Mouse (Mus musculus) liver, embryonic 13.5 days (tissue): Measurements from ENCODE around the gene Cmtm3. TPM values are rescaled to one million over a fixed set of nuclear protein-coding genes. Genes with fewer than 3 reads are reported as not detected.
"Not testable (repeated sequence)": the region's sequence is repeated elsewhere in the genome, so short reads cannot be mapped to it uniquely, and the experiment has no call there.

Experiments
- ATAC-seq: fragments of 200-750 bp; cut with Nextera tagmentation; 2 replicates; pipeline ENCODE4 v1.8.0; 2017; ENCODE audit warnings: low read depth, mild to moderate bottlenecking, moderate number of reproducible peaks, moderate library complexity
- DNase-seq: peaks from one replicate; pipeline ENCODE4 v3.0.0; 2022
- H3K27ac ChIP-seq: fragments of 300-500 bp; sonication (generic); 2 replicates; pipeline ENCODE4 v1.5.1; 2015; ENCODE audit warnings: moderate library complexity, mild to moderate bottlenecking, inconsistent platforms
- H3K27me3 ChIP-seq: fragments of 300-500 bp; sonication (generic); 2 replicates; pipeline ENCODE4 v1.6.1; 2015; ENCODE audit warnings: mild to moderate bottlenecking, inconsistent platforms
- H3K36me3 ChIP-seq: fragments of 300-500 bp; sonication (generic); 2 replicates; pipeline ENCODE4 v1.6.1; 2015; ENCODE audit warnings: mild to moderate bottlenecking, inconsistent platforms
- H3K4me1 ChIP-seq: fragments of 300-500 bp; sonication (generic); replicated peaks from 2 replicates; pipeline ENCODE4 v1.6.1; 2015; ENCODE audit warnings: inconsistent platforms
- H3K4me2 ChIP-seq: fragments of 300-500 bp; sonication (generic); 2 replicates; pipeline ENCODE4 v1.6.1; 2015; ENCODE audit warnings: inconsistent platforms, mild to moderate bottlenecking, moderate library complexity
- H3K4me3 ChIP-seq: fragments of 300-500 bp; sonication (generic); replicated peaks from 2 replicates; pipeline ENCODE4 v1.5.1; 2015; ENCODE audit warnings: mild to moderate bottlenecking, inconsistent platforms
- H3K9ac ChIP-seq: fragments of 300-500 bp; sonication (generic); 2 replicates; pipeline ENCODE4 v1.6.1; 2015; ENCODE audit warnings: mild to moderate bottlenecking, inconsistent platforms
- H3K9me3 ChIP-seq: fragments of 300-500 bp; sonication (generic); replicated peaks from 2 replicates; pipeline ENCODE4 v1.6.1; 2016; ENCODE audit warnings: inconsistent platforms
- WGBS: fragments of 180-500 bp; shearing (Covaris S2); methylation state at CpG from one replicate; pipeline ENCODE4 v1.1.7; 2015; ENCODE audit not compliant: insufficient replicate concordance; 5-methylcytosine and 5-hydroxymethylcytosine counted together
- polyA plus RNA-seq: library from polyadenylated mRNA; unstranded; fragments of >200 nt; fragmentation: Nextera tagmentation; extraction: Ambion mirVana; gene quantifications from 2 replicates; pipeline ENCODE4 v1.2.1, GENCODE M21; 2015

Cmtm3 gene
- polyA plus RNA-seq, 1 experiment from 2014 or later: 20.9 TPM

DNA sequence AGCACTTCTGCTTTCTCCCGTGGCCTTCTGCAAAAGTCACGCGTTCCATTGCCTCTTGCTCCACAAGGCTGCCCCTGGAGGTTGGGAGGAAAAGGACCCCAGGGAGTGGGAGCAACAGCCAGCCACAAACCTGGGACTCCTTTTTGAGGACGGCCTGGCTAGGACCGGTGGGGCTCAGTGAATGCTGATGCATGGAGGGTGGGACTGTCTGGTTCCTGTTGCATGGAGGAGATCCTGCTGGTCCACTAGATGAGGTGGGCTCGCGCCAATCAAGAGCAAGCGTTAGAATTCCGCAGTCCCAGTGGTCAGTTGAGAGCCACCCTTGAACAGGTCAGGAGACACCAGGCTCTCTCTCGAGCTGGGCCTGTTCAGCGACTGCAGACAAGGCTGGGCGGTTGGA is 17.3 kb upstream of the Cmtm3 start, which contains the start of gene Cmtm2b:
TSS of gene Cmtm2b (plus strand) at position 301 of the 400 bp plus-strand sequence.
- ATAC-seq: not testable (repeated sequence)
- 66% methylated on average over 12 of the region's 12 CpGs for WGBS

DNA sequence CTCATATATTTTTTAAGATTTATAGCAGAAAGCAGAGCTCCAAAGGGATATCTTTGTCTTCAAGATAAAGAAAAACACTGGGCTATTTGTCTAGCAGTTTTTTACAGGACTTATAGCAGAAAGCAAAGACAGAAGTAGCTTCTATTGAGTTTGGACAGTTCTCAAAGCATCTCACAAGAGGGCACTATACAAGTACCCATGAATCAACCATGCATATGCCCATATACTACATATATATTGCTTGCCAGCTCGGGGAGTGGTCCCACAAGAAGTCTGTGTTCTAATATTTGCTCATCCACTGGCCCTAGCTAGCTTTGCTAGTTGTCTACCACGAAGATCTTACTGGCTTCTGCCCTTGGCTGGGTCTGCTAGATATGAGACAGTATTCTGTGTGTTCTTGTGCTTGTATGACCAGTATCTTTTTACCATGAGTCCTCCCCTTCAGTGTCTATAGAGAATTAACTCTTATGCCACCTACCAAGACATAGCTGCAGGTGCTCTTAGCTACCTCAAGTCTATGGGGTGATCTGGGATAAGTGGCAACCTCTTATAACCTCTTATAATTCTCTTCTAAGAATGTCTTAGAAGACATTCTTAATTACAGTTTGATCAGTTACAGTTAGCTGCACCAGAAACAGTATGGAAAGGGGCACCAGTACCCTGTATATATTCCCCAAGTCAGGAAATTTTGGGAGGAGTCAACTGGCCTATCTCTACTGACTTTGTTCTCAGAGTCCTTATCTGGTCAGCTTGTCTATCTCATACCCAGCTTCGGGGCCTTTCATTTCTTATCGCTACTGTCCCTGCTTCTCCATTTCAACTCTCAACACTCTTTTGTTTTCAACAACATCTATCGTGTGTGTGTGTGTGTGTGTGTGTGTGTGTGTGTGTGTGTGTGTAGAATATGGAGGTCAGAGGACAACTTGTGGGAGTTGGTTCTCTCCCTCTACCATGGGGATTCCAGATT is 6.3 kb upstream of the Cmtm3 start:
- peak; percentile 79 for ATAC-seq
- H3K36me3 ChIP-seq: no peaks in the 10 kb centered on the region
- H3K27me3 ChIP-seq: no peaks in the 10 kb centered on the region
- no peak overlapping the region for H3K9ac ChIP-seq
- no peaks in the 10 kb centered on the region for H3K9me3 ChIP-seq
- H3K27ac ChIP-seq: no peak overlapping the region
- H3K4me3 ChIP-seq: no peak overlapping the region
- 23% methylated on average over 5 of the region's 5 CpGs for WGBS
- H3K4me2 ChIP-seq: no peak overlapping the region
- peaks cover 18% of the 10 kb centered on the region for H3K4me1 ChIP-seq
- DNase-seq: no peak

More for the DNA sequence above, 17.3 kb upstream of the Cmtm3 start, which contains the start of gene Cmtm2b:
- not testable (repeated sequence) for H3K4me2 ChIP-seq, H3K4me1 ChIP-seq, H3K36me3 ChIP-seq, H3K4me3 ChIP-seq, H3K9ac ChIP-seq, DNase-seq, H3K27me3 ChIP-seq, H3K27ac ChIP-seq, H3K9me3 ChIP-seq

GRCm38 (mm10) chr8:104333786-104334185 is 5.4 kb upstream of the Cmtm3 start:
- Histone ChIP-seq H3K27ac (no peak overlapping the region), H3K9ac (no peak overlapping the region), H3K4me3 (no peak overlapping the region), H3K4me1 (peaks cover 18% of the 10 kb centered on the region), H3K36me3 (no peaks in the 10 kb centered on the region), H3K9me3 (no peaks in the 10 kb centered on the region), H3K27me3 (no peaks in the 10 kb centered on the region), H3K4me2 (no peak overlapping the region)
- 13% methylated on average over 5 of the region's 5 CpGs for WGBS
- ATAC-seq (peak; percentile 56), DNase-seq (no peak)

DNA sequence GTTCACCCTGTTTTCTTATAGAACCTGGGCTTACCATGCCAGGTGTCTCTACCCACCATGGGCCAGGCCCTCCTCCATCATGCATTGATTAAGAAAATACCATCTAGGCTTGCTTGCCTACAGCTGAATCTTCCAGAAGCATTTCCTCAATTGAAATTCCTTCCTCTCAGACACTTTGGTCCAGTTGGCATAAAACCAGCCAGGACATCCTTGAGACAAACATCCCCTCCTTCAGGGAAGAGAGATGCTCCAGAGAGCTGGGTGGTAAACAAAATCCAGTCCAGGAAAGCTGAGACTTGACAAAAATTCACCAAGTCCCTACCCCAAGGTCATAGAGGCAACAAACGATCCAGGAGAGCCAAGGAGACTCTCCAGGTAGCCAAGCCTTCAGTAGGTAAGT is 5.0 kb upstream of the Cmtm3 start:
- H3K27me3 ChIP-seq: no peaks in the 10 kb centered on the region
- WGBS: 79% methylated on average over 1 of the region's 1 CpGs
- no peak for ATAC-seq
- H3K36me3 ChIP-seq: no peaks in the 10 kb centered on the region
- H3K4me1 ChIP-seq: peaks cover 20% of the 10 kb centered on the region
- H3K9me3 ChIP-seq: no peaks in the 10 kb centered on the region
- H3K27ac ChIP-seq: no peak overlapping the region
- no peak for DNase-seq
- no peak overlapping the region for H3K4me2 ChIP-seq
- no peak overlapping the region for H3K4me3 ChIP-seq
- no peak overlapping the region for H3K9ac ChIP-seq

DNA sequence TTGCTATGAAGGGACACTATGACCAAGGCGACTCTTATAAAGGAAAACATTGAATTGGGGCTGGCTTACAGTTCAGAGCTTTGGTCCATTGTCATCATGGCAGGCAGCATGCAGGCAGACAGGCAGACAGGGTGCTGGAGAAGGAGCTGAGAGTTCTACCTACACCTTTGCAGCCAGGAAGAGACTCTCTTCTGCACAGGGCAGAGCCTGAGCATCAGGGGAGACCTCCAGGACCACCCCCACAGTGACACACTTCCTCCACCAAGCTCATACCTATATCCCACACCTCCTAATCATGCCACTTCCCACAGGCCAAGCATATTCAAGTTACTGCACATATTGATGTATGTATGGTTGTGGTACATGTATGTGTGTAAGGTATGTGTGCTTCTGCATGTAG is 2.4 kb upstream of the Cmtm3 start:
- no peak overlapping the region for H3K27ac ChIP-seq
- H3K4me1 ChIP-seq: peaks cover 42% of the 10 kb centered on the region
- H3K4me3 ChIP-seq: no peak overlapping the region
- H3K4me2 ChIP-seq: no peak overlapping the region
- no peak for ATAC-seq
- no peak for DNase-seq
- H3K9ac ChIP-seq: no peak overlapping the region
- H3K27me3 ChIP-seq: peaks cover 13% of the 10 kb centered on the region
- H3K36me3 ChIP-seq: no peaks in the 10 kb centered on the region
- 61% methylated on average over 1 of the region's 1 CpGs for WGBS
- no peaks in the 10 kb centered on the region for H3K9me3 ChIP-seq

GRCm38 (mm10) chr8:104337890-104338289 is 1.3 kb upstream of the Cmtm3 start:
- WGBS: 36% methylated on average over 3 of the region's 3 CpGs
- H3K27ac ChIP-seq: no peak overlapping the region
- H3K27me3 ChIP-seq: peaks cover 13% of the 10 kb centered on the region
- no peak overlapping the region for H3K9ac ChIP-seq
- ATAC-seq (no peak), DNase-seq (no peak)
- no peaks in the 10 kb centered on the region for H3K9me3 ChIP-seq
- H3K36me3 ChIP-seq: no peaks in the 10 kb centered on the region
- no peak overlapping the region for H3K4me2 ChIP-seq
- H3K4me3 ChIP-seq: no peak overlapping the region
- H3K4me1 ChIP-seq: peaks cover 40% of the 10 kb centered on the region

GRCm38 (mm10) chr8:104339983-104340232 is 698 bp downstream of the Cmtm3 start:
- H3K36me3 ChIP-seq: no peaks in the 10 kb centered on the region
- H3K9me3 ChIP-seq: no peaks in the 10 kb centered on the region
- peak overlapping the region; percentile 73 for H3K4me2 ChIP-seq
- peak overlapping the region; percentile 61 for H3K4me3 ChIP-seq
- peaks cover 13% of the 10 kb centered on the region for H3K27me3 ChIP-seq
- ATAC-seq: peak; percentile 5; the same call in 1 of the 2 replicates
- 0 out of 2 replicates have a peak overlapping the region, but pooled peaks have one; percentile 12 for H3K27ac ChIP-seq
- H3K4me1 ChIP-seq: peaks cover 34% of the 10 kb centered on the region
- DNase-seq: no peak
- H3K9ac ChIP-seq: peak overlapping the region; percentile 69
- 7% methylated on average over 6 of the region's 6 CpGs for WGBS

DNA sequence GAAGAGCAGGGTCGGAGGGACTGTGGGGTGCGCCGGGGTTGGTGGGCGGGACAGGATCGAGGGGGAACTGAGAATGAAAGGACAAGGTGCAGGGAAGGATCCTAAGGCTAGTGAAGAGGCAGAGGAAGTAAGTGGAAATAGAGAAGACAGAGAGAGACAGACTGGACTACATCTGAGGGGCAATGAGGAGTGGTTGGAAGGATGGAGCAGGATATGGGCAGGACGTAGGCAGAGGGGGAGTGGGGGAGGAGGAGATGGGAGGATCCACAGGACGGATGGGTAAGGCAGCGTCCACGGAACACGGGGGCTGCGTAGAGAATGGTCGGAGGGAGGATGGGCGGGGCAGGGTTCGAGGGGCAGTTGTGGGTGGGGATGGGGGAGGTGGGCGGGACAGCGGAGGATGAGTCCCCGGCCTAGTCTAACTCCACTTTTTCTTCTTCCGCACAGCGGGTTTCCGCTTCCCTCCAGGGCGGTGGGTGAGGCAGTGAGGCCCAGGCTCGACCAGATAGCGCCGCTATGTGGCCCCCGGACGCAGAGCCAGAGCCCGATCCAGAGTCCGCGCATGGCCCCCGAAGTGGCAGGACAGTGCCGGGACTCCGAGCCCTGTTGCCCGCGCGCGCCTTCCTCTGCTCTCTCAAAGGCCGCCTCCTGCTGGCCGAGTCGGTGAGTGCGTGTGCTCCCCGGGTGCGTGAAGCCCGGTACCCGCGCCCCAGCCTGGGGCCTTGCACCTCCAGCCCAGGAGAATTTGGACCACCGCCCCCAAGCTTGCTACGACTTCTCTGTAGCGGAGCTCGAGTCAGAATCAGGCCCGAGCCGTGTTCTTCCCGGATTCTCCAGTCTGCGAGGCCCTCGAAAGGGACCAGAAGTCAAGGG is 1.3 kb downstream of the Cmtm3 start:
- Histone ChIP-seq H3K9me3 (no peaks in the 10 kb centered on the region), H3K9ac (peak overlapping the region; percentile 69), H3K4me2 (peak overlapping the region; percentile 73), H3K27ac (peak overlapping the region; percentile 70), H3K27me3 (peaks cover 13% of the 10 kb centered on the region), H3K4me3 (peak overlapping the region; percentile 61), H3K36me3 (0 out of 2 replicates have a peak, but pooled peaks cover 4% of the 10 kb centered on the region), H3K4me1 (peaks cover 34% of the 10 kb centered on the region)
- under 1% methylated on average over 54 of the region's 54 CpGs for WGBS
- DNase-seq: peak; percentile 49
- peak; percentile 69 for ATAC-seq

- Histone ChIP-seq H3K4me3 (peak overlapping the region; percentile 61), H3K9me3 (no peaks in the 10 kb centered on the region), H3K4me1 (peaks cover 34% of the 10 kb centered on the region), H3K4me2 (peak overlapping the region; percentile 73), H3K27ac (peak overlapping the region; percentile 70), H3K27me3 (peaks cover 13% of the 10 kb centered on the region), H3K36me3 (0 out of 2 replicates have a peak, but pooled peaks cover 4% of the 10 kb centered on the region), H3K9ac (peak overlapping the region; percentile 69)
- ATAC-seq: peak; percentile 63
- WGBS: 2% methylated on average over 23 of the region's 24 CpGs
- peak; percentile 11 for DNase-seq
Observed at GRCm38 (mm10) chr8:104341106-104341561, 1.9 kb downstream of the Cmtm3 start.

GRCm38 (mm10) chr8:104341678-104342077 is 2.5 kb downstream of the Cmtm3 start:
- Histone ChIP-seq H3K27ac (no peak overlapping the region), H3K4me1 (peaks cover 34% of the 10 kb centered on the region), H3K9me3 (no peaks in the 10 kb centered on the region), H3K36me3 (0 out of 2 replicates have a peak, but pooled peaks cover 7% of the 10 kb centered on the region), H3K27me3 (peaks cover 13% of the 10 kb centered on the region), H3K4me3 (peak overlapping the region; percentile 61), H3K9ac (no peak overlapping the region), H3K4me2 (peak overlapping the region; percentile 73)
- 40% methylated on average over 6 of the region's 6 CpGs for WGBS
- no peak for ATAC-seq
- no peak for DNase-seq

DNA sequence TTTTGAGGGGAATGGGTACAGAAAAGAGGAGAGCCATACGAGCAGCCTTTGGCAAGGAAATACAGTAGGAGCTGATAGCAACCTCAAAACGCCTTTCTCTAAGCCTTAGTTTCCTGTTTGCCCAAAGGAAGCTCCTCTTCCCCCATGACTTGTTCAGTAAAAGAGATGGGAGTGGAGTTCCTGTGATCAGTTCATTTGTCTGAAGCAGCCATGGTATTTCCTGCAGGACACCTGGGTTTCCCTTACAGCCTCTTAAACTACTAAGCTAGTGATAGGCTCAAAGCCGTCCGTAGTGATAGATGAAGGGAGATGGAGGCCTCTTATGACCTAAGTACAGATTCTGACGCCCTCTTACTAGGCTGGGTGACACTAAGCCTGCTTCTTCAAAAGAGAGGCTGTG is 3.2 kb downstream of the Cmtm3 start:
- peaks cover 9% of the 10 kb centered on the region; the same call in 1 of the 2 replicates for H3K36me3 ChIP-seq
- H3K27me3 ChIP-seq: peaks cover 13% of the 10 kb centered on the region
- WGBS: 43% methylated on average over 5 of the region's 5 CpGs
- peaks cover 40% of the 10 kb centered on the region for H3K4me1 ChIP-seq
- no peak overlapping the region for H3K4me2 ChIP-seq
- ATAC-seq: no peak
- no peak overlapping the region for H3K4me3 ChIP-seq
- H3K9ac ChIP-seq: no peak overlapping the region
- no peak overlapping the region for H3K27ac ChIP-seq
- H3K9me3 ChIP-seq: no peaks in the 10 kb centered on the region
- DNase-seq: no peak
